Mouse (Mus musculus) urinary bladder, postnatal 14 days (tissue): ENCODE data around the gene Bax.
"Not testable (repeated sequence)": the region's sequence is repeated elsewhere in the genome, so short reads cannot be mapped to it uniquely, and the experiment has no call there.

ENCODE experiments used
- DNase-seq: peaks from one replicate; pipeline ENCODE4 v3.0.0; 2021; ENCODE audit warnings: low spot score

The Bax gene

DNA sequence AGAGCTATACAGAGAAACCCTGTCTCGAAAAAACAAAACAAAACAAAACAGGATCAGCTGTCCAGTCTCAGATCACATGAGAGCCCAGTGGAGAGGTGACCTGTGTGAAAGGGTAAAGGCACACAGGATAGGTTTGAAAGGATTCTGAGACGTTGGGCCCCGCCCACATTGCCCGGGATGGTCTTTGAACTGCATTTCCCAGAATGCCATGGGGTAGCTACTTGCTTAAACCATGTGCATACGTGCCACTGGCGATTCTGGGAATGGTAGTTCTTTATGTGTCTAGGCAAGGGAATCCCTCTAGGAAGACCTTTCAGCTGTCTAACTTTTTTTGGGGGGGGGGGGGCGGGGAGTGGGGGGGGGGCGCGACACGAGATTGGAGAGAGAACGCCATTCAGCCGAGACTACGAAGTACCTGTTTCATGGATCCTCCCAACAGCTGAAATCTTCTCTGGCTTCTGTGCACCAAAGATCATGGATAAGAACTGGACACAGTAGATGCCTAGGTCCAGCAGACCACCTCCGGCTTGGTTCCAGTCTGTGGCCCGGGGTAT, 14.8 kb upstream of the Bax start, which contains the start of gene Tulp2:
Gene Tulp2, plus strand, starts transcription at position 504 of the 554 bp plus-strand sequence.
- peak; percentile 66 for DNase-seq

DNA sequence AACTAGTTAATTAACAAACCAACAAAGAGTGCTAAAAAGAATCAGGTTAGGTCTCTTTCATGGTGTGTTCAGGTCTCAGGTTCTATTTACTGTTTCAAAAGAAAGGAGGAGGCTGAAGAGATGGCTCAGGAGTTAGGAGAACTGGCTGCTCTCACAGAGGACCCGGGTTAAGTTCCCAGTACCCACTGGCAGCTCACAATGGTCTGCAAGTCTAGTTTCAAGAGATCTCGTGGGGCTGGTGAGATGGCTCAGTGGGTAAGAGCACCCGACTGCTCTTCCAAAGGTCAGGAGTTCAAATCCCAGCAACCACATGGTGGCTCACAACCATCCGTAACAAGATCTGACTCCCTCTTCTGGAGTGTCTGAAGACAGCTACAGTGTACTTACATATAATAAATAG, 13.6 kb upstream of the Bax start:
- not testable (repeated sequence) for DNase-seq

- no peak for DNase-seq
These were observed 12.1 kb upstream of the Bax start for GRCm38 (mm10) chr7:45478774-45479173.

- DNase-seq: peak; percentile 70
These were observed 10.3 kb upstream of the Bax start for GRCm38 (mm10) chr7:45477003-45477402.

- DNase-seq: no peak
These were observed 9.8 kb upstream of the Bax start for GRCm38 (mm10) chr7:45476453-45476852.

- no peak for DNase-seq
These were observed 8.7 kb upstream of the Bax start for GRCm38 (mm10) chr7:45475291-45475969.

DNA sequence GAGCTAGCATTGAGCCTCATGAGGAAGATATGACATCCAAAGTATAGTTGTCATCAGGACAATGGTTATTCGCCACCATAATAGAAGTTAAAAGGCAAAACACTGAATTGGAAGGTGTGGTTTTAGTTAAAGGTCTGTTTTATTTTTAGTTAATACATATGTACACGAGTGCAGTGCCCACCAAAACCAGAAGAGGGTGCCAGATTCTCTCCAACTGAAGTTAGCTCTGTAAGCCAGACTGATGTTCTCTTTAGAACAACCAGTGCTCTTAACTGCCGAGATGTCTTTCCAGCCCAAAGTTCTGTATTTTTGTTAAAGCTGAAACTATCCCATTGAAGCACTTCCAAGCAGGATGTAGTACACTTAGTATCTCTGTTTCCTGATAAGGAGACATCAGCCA, 4.2 kb upstream of the Bax start:
- DNase-seq: peak; percentile 84

DNA sequence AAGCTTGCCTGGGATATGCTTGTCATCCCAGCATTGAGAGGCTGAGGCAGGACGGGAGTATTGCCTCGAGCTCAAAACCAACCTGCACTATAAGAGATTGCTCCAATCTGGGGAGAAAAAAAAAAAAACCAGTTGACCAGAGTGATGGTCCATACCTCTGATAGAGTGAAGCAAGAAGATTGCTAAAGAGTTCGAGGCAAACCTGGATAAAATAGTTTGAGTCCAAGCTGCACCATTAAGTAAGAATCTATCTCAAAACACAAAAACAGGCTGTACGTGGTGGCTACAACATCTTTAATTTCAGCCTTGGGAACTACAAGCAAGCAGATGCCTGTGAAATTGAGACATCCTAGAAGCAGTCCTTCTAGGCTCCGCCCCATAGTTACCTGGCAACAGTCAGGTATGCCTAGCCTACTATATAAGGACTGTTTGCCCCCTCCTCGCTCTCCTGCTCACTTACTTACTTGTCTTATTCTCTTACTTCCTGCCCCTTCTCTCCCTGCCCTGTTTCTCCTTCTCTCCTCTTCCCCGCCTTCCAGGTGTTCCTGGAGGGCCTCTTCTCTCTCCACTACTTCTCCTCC, 482 bp upstream of the Bax start:
- DNase-seq: no peak

DNA sequence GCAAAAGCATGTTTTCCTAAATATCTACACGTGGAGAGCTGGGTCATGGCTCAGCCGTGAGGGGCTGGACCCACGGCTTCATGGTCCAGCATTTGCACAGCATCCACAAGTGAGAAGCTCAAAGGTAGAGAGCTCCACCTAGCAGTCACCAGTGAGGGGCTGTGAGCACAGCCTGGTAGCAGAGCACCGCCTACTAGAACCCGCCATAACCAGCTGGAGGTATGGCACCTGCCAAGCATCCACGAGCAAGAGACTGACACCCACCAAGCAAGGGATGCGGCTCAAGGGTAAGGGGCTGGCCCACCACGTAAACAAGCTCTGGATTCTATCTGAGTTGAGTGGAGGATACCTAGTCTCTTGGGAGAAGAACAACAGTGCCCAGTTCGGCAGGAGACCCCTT, 1.1 kb downstream of the Bax start:
- DNase-seq: no peak

GRCm38 (mm10) chr7:45465112-45465511, 1.6 kb downstream of the Bax start:
- no peak for DNase-seq

DNA sequence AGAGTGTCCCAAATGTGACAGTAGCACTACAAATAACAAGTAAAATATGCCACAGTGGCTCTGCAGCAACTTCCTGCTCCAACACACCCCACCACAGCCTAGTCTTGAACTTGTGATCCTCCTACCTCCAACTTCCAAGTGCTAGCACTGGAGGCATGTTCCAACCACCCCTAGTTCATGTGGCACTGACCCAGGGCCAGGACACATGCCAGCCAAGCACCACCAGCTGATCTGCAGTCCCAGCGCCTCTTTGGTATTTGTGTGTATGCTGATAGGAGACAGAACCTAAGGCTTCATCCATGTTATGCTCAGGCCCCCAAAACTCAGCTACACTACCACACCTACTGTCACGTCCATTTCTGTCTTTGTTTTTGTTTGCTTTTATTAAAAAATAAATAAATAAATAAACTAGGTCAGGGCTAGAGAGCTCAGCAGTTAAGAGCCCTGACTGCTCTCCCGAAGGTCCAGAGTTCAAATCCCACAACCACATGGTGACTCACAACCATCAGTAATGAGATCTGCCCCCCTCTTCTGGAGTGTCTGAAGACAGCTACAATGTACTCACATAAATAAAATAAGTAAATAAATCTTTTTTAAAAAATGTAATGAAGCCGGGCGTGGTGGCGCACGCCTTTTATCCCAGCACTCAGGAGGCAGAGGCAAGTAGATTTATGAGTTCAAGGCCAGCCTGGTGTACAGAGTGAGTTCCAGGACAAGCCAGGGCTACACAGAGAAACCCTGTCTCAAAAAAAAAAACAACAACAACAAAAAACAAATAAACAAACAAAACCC, 2.5 kb downstream of the Bax start:
- DNase-seq: no peak

GRCm38 (mm10) chr7:45462868-45463267, 3.8 kb downstream of the Bax start:
- not testable (repeated sequence) for DNase-seq

- no peak for DNase-seq
These were observed 4.4 kb downstream of the Bax start for GRCm38 (mm10) chr7:45462325-45462724.

- DNase-seq: no peak
These were observed 4.9 kb downstream of the Bax start for GRCm38 (mm10) chr7:45461781-45462180.

DNA sequence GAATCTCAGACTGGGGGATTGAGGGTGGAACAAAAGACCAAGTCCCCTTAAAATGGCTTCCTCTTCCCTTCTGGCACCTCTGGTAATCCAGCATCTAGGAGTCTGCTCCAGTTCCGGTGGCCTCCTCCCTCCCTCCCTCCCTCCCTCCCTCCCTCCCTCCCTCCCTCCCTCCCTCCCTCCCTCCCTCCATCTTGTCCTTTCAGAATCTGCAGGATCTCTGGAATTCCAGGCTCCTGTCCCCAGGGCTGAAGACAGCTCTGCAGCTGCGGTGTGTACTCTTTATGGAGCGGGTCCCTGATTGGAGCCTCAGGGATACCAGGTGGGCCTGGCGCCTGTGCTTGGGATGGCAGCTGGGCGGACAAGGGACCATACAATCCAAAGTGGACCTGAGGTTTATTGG, 5.4 kb downstream of the Bax start:
- no peak for DNase-seq

- peak; percentile 84 for DNase-seq
These were observed 5.8 kb downstream of the Bax start for GRCm38 (mm10) chr7:45460860-45461314.

- DNase-seq: no peak
These were observed 6.3 kb downstream of the Bax start for GRCm38 (mm10) chr7:45460377-45460776.

DNA sequence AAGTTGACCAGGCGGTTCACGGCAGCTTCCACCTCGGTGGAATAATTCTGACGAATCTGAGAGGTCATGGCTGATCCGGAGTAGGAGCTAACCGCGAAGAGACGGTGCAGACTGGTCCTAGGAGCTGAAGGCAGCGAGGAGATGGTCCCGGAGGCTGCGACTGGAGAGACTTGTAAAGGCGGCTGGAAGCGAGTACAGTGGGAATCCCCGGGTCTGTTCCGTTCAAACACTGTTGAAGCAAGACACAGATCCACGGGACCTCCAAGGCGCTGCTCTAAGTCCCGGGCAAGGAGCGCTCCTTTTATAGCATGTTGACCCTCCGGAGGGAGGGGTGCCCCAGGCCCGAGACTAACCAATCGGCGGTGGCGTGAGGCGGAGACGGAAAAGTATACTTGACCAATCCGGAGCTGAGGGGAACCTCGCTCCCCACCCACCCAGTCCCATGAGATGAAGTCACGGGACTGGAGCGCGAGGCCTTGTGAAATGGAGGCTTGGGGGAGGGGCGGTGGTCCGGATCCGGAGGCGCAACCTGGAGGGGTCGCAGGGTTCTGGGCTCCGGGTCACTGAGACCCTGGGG, 7.0 kb downstream of the Bax start, which contains the start of gene Ftl1:
Gene Ftl1, minus strand, starts transcription at position 321 of the 577 bp plus-strand sequence.
- peak; percentile 97 for DNase-seq

- peak; percentile 80 for DNase-seq
These were observed 7.7 kb downstream of the Bax start for GRCm38 (mm10) chr7:45458748-45459563.

DNA sequence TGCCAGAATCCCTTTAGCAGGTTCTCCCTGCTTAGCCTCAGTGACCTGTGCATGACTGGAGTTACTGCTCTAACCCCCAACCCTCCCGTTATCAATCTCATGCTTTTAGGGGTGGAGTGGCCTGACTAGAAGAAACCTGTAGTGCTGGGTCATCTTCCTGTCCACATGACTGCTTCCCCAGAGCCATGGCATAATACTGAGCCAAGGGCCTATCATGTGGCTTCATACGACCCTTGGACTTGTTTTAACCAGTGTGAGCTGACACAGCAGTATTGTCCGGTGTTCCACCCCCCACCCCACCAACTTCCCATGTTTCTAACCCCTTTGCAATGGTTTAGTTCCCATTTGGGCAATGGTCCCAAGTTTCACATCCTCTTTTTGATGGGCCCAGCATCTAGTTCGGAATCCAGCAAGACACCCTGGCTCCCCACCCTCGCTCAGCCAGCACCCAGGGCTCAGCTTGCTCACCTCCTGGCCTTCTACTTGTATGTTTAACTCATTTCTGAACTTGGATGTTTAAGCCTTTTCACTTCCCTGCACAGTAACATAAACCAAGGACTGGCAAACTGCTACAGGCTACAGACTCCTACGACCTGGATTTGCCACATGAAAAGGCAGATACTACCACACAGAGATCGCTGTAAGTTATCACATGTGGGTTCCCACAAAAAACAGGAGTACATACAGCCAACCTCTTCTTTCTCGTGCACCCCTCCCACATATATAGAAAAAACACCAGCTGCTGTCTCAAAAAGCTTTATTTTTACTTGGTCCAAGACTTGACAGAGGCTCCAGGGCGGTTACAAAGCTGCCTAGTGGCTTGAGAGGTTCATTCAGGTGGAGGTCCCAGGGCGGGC, 9.3 kb downstream of the Bax start:
- DNase-seq: no peak
